Mouse (Mus musculus): ENCODE results near the gene Btaf1.

The Btaf1 gene

DNA sequence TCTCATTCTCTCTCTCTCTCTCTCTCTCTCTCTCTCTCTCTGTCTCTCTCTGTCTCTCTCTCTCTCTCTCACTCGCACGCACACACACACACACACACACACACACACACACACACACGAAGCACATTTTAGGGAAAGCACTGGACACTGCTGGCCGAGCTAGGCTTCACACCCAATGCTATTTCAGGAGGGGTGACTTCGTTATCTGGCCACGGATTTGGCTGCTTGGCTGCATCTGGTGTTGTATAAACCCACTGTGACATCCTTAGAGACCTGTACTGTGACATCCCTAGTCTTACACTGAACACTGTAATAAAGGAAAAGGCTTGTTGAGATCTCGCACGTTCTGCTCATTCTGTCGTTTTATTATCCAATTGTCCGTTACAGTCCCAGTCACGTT, 95.1 kb downstream of the Btaf1 start:
- peak; percentile 55 for DNase-seq (ENCODE audit: low read depth, low spot score)

DNA sequence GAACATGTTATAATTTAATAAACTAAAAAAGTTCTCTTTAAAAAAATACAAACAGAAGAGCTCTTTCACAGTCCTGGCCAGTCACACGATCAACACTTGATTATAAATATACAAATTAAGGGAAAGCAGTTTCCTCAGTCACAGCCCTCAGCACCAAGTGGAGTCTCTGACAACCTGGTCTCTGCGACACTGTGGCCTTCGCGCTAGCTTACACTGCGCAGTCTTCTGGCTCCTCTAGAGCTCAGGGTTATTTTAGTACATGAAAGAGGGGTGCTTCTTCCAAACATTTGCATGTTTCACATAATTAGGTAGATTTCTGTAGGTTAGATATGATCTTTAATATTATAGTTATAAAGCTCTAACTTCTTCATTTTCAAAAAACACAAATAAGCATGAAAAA, 96.3 kb downstream of the Btaf1 start:
- DNase-seq (ENCODE audit: low read depth, low spot score), result no peak

DNA sequence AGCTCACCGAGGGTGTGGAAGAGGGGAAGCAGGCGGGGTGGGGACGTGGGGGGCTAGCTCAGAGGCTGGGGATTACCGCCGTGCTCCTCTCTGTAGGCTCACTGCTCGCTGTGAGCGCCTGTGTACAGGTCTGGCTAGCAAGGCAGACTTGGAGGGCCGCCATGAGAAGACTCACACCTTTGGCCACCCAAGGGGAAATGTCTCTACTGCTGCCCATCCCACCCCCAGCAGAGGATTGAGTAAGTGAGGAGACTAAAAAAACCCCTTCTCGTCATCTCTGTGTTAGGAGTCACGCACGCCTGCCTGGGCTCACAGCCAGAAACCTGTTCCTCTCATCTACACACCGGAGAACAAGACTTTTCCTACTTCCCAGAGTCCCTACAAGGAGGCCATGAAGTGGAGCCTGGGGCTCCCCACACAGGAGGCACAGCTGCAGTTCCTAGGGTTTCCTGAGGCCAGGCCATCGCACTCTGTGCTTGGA, 100.0 kb downstream of the Btaf1 start:
- DNase-seq (ENCODE audit: low read depth, low spot score), result no peak

DNA sequence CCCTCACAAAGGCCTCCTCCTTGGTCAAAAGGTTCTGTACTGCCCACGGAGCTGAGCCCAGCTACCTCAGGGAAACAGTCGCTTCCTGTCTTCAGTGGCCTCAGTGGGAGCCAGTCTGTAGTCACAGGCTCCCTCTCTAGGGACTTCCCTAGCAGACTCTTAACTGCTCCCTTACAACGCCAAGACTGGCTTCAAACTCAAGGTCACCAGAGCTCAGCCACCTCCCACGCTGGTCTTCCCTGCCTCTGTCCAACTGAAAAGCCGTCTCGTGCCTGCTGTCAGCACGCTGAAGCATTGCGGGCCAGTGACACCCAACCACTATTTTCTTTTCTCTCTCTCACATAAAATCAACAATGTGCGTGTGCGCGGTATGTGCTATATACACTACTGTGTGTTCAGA, 100.5 kb downstream of the Btaf1 start:
- no peak for DNase-seq (ENCODE audit: low read depth, low spot score)

DNA sequence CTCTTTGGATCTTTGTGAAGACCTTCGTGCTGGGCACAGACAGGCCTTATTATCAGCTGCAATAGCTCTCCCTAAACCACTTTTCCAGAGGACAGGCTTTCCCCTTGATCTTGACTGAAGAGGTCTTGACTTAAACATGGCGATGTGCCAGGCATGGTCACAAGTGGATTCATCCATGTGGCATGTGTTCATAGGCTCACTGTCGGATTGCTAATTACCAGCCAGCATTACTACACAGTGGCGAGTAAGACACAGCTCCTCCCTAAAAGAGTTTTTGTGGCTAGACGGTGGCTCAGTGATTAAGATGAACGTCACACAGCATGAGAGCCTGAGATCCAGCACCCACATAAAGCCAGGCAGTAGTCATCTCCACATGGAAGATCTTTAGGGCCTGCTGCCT, 103.9 kb downstream of the Btaf1 start:
- DNase-seq (ENCODE audit: low read depth, low spot score), result no peak

DNA sequence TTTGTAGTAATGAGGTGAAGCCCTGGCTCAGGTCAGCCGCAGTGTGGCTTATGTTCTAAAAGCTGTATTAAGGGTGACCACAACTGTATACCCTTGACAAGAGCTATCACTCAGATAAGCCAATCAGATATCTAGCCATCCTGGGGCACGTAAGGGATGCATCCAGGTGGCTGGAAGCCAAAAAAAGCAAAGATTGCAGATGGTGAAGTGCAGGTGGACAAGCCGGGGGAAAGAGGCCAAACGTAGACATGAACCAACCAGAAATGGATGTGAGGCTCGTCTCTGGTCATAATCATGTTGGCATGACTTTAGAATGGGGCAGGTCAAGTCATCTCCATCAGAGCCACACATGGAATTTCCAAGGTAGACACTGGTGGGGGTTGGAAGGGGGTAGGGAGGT, 105.6 kb downstream of the Btaf1 start:
- DNase-seq (ENCODE audit: low read depth, low spot score), result no peak

DNA sequence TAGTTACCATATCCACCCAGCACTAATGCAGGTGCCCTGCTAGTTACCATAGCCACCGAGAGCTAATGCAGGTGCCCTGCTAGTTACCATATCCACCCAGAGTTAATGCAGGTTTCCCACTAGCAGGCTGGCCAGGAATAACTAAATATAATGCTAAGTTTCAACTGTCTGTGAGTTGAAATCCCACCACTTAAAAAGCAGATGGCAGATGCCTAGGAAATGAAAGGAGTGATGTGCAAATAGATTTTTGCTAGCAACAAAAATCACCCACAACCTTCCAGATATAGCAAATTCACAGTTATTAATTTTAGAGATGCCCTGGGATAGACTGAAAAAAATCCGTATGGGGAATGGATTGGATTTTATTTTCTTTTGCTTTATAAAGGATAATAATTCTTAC, 106.5 kb downstream of the Btaf1 start:
- no peak for DNase-seq (ENCODE audit: low read depth, low spot score)

DNA sequence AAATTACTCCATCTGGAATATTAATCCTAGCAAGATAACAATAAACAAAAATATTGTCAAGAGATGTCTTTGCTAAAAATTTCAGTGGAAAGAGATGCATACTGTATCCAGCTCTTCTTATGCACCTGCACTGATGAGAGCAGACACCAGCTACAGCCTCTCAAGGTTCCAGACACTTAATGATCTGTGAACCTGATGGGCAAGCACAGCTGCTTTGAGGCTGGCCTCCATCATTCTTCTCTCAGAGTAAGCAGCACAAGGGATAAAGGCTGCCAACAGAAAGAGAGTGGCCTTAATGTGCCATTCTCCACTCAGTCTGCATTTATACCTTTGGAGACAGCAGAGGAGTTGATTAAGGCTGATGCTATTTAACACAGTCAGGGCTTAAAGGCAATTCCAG, 115.0 kb downstream of the Btaf1 start:
- DNase-seq (ENCODE audit: low read depth, low spot score), result no peak

DNA sequence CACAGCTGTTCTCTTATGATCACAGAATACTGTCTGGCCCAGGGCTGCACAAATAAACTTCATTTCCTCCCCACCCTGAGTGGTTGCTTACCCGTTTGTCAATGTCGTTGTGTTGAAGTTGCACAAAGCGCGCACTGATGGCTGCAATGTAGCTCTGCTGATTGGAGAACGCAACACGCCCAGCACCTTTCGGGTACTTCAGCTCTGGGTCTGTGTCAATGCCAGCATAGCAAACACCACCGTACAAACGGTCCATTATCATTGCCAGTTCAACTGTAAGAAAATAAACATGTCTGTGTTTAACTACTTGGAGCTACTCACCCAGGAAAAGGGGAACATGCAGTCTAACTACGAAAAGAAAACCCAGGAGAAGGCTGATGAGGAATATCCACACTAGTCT, 118.6 kb downstream of the Btaf1 start:
- no peak for DNase-seq (ENCODE audit: low read depth, low spot score)

DNA sequence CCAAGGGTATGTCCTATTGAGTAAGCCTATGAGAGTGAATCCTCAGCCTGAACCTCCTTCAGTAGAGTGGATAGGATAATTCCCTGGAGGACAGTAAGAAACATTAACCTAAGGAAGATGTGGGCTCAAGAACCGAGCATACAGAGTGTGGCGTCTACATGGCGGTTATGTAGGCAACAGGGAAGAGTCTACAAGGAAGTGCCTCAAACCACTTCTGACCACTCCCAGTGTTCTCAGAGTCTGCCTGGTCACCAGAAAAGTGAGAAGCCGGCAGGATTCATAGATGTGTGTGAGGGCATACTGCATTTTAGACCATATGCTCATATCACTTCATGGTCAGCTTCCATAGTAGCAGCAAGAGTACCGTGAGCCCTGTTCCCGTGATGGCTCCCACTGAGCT, 122.6 kb downstream of the Btaf1 start:
- DNase-seq (ENCODE audit: low read depth, low spot score), result no peak

DNA sequence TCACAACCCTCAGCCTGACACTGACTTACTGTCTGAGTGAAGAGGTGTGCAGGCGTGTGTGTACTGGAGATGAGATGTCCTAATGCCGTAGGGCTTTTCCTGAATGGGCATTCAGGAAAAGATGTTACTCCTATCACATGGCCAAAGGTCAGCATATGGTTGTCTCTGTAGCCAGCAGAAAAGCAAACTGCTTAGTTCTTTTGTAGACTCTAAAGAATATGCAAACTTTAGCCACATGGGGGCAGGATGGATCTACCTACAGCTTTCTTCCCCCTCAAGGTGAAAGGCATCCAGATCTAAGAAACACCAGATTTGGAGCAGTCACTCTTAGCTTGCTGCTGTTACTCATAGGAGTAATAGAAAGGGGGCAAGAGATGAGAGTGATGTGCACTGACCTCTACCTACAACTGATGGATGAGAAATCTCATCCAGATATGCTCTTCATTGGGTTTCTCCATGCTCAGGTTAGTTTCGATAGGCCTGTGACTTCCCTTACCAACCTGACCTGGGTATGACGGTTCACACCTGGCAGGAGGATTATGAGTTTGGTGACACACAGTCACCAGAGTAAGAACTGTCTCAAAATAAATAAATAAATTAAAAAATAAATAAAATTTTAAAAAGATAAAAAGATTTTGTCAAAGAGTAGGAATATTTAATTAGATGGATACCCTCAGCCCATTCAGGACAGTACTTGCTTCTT, 124.9 kb downstream of the Btaf1 start:
- DNase-seq (ENCODE audit: low read depth, low spot score), result peak; percentile 55

DNA sequence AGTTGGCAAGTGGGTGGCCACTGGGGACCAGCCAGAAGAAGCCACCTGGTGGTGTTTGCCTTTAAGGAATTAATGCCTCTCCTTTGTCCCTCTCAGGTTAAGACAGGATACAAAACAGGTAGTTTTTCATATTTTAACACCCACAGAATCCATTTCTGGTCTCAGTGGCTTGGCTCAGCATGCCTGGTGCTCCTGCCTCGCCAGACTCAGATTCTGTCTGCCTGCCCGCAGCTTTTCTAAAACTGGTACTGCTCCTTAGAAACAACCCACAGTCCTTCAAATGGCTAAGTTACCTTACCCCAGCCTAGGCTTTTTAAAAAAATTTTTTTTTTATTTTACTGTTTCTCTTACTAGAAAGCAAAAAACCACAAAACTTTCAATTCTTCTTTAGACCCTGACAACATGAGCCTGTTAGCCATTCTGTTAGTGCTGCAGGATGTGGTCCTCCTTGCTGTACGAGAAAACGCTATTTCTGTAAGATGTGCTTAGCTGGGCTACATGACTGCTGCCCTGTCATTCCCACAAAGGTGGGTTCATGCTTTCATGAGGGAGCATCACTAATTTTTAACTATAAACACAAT, 130.2 kb downstream of the Btaf1 start:
- no peak for DNase-seq (ENCODE audit: low read depth, low spot score)

DNA sequence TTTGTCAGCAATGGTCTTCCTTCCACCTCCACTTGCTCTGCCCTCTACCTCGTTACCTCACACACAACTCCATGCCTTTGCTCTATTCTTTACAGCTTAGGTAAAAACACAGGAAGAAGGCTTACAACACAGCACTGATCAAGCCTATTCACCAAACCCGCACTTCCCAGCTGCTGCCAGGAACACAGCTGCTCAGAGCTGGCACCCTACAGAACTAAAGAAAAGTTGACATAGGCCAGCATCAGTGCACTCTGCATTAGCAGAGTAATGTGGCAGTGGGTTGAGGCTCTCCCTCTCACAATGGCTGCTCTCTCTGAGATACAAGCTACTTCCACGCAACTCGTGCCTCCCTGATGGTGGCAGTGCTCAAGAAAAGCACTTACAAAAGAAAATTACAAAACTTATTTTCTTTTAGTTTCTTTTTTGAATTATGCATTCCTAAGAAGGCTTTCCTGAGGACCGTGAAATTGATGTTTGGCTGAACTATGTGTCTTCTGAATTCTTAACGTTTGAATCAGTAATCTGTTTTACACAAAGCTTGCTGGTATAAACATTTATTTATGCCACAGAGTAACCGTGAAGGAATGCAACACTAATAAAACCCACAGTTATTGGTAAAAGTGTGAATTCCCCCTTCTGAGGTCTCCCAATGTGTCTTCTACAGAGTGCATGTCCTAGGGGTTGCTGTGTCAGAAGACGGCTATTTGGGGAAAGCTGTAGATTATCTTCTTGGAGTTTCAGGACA, 131.5 kb downstream of the Btaf1 start:
- DNase-seq (ENCODE audit: low read depth, low spot score), result no peak

DNA sequence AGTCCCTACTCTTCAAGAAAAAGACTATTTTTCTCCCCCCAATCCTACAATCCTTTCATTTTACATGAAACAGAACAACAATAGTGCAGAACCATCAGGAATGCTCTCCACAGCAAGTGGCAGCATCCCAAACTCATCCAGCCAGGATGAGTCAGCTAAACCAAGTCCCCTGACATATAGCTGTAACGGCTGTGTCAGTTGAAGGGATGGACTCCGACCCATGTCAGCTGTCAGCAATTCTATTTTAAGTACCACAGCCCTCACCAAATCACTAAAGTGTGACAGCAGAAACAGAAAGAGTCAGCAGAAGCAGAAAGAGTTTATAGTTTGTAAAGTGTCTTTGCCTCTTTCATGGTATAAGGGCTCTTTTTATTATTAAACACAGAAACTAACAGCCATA, 133.7 kb downstream of the Btaf1 start:
- peak; percentile 79 for DNase-seq (ENCODE audit: low read depth, low spot score)

DNA sequence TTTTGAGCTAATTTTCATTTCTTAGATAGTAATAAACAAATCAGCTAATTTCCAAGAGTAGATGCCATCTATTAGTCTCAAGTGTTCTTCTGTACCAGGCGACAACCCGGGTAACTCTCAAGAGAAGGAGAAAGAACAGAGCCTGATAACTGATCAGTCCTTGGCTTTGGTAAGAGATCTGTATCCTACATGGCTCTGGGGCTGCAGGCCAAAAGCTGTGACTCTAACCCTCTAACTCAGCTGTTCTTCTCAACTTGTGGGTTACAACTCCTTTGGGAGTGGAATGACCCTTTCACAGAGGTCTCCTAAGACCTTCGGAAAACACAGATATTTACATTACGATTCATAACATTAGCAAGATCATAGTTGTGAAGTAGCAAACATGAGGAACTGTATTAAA, 134.2 kb downstream of the Btaf1 start:
- DNase-seq (ENCODE audit: low read depth, low spot score), result no peak
